In genomic region chr9:43934691-43935064, GRCm38 (mm10) we compare ENCODE assay signal across 9 mouse cellular contexts.
DNase-seq lines count a peak whose midpoint lies in the region; ATAC-seq and TF ChIP-seq lines count a peak whose summit lies in the region.
"Had no signal": no experiment of that assay in that cellular context is flagged by ENCODE, and none has a peak within 500 bp of the region (broad histone marks: within the 10 kb centered on the region; RNA-seq: fewer than 3 reads in every experiment).

No protein-coding gene starts in this region.

- H3K9me3 ChIP-seq in lung, postnatal 0 days (ENCODE audit: low read length): no peaks in the 10 kb centered on the region
- no peaks in the 10 kb centered on the region for H3K9me3 ChIP-seq in kidney, embryonic 14.5 days (ENCODE audit: control insufficient read depth, low read length)
- H3K9me3 ChIP-seq in liver, postnatal 0 days (ENCODE audit: low read length): no peaks in the 10 kb centered on the region

- TF ChIP-seq EP300 in lung, postnatal 0 days (IDR thresholded peaks at IDR 0.05): no peak
- TF ChIP-seq EP300 in liver, postnatal 0 days (IDR thresholded peaks at IDR 0.05; ENCODE audit: low read depth): no peak

- TF ChIP-seq CTCF in lung, postnatal 0 days (IDR thresholded peaks at IDR 0.05): peak; percentile 33
- TF ChIP-seq CTCF in liver, postnatal 0 days (IDR thresholded peaks at IDR 0.05; ENCODE audit: low read depth): 0 out of 2 replicates have a peak, but pooled peaks have one; percentile 5

- WGBS in lung, postnatal 0 days: 12% methylated on average over 5 of the region's 5 CpGs
- 5% methylated on average over 5 of the region's 5 CpGs for WGBS in kidney, embryonic 14.5 days
- WGBS in liver, postnatal 0 days (ENCODE audit: insufficient replicate concordance): 5% methylated on average over 5 of the region's 5 CpGs

- no peaks in the 10 kb centered on the region for H3K4me1 ChIP-seq in lung, postnatal 0 days (ENCODE audit: insufficient read depth, low read depth, low read length)
- peaks cover 19% of the 10 kb centered on the region; the same call in 1 of the 2 replicates for H3K4me1 ChIP-seq in kidney, embryonic 14.5 days (ENCODE audit: control insufficient read depth, insufficient read depth, low read length)
- H3K4me1 ChIP-seq in liver, postnatal 0 days (ENCODE audit: insufficient read depth): peaks cover 8% of the 10 kb centered on the region

- no peak overlapping the region for H3K4me2 ChIP-seq in lung, postnatal 0 days (replicated peaks; ENCODE audit: low read depth, low read length)
- no peak overlapping the region for H3K4me2 ChIP-seq in kidney, embryonic 14.5 days (replicated peaks; ENCODE audit: low read depth, low read length)
- H3K4me2 ChIP-seq in liver, postnatal 0 days (ENCODE audit: low read depth, low read length): no peak overlapping the region; the same call in 1 of the 2 replicates

- no peak overlapping the region for H3K4me3 ChIP-seq in lung, postnatal 0 days (ENCODE audit: low read depth, low read length)
- no peak overlapping the region for H3K4me3 ChIP-seq in kidney, embryonic 14.5 days (ENCODE audit: low read length)
- H3K4me3 ChIP-seq in liver, postnatal 0 days (ENCODE audit: low read depth, low read length): no peak overlapping the region

- DNase-seq in lung, postnatal 0 days (ENCODE audit: low spot score): no peak
- DNase-seq in lung, postnatal 4 days: no peak
- DNase-seq in embryo, embryonic 9.5 days (ENCODE audit: extremely low spot score): peak; percentile 48
- peak; percentile 58 for DNase-seq in liver, postnatal 0 days
- DNase-seq in cerebellum, postnatal 36 days: no peak
- no peak for DNase-seq in T-cell, adult 2 months (ENCODE audit: low spot score)

- no peak for ATAC-seq in lung, postnatal 0 days
- ATAC-seq in kidney, embryonic 14.5 days (ENCODE audit: low FRiP score, low TSS enrichment): peak; percentile 76
- peak; percentile 77 for ATAC-seq in liver, postnatal 0 days
- ATAC-seq in monocyte, adult 5-6 weeks (replicated peaks; ENCODE audit: insufficient number of reproducible peaks, low FRiP score, low TSS enrichment, poor library complexity, severe bottlenecking): no peak

- no peaks in the 10 kb centered on the region for H3K27me3 ChIP-seq in lung, postnatal 0 days (replicated peaks; ENCODE audit: insufficient read depth, low read length)
- peaks cover 3% of the 10 kb centered on the region; the same call in 1 of the 2 replicates for H3K27me3 ChIP-seq in kidney, embryonic 14.5 days (ENCODE audit: control insufficient read depth, insufficient read depth, low read length)
- no peaks in the 10 kb centered on the region for H3K27me3 ChIP-seq in liver, postnatal 0 days (ENCODE audit: insufficient read depth, low read length)

- H3K36me3 ChIP-seq in lung, postnatal 0 days (ENCODE audit: insufficient read depth, low read length): no peaks in the 10 kb centered on the region
- H3K36me3 ChIP-seq in kidney, embryonic 14.5 days (ENCODE audit: control insufficient read depth, insufficient read depth, low read length): no peaks in the 10 kb centered on the region
- no peaks in the 10 kb centered on the region for H3K36me3 ChIP-seq in liver, postnatal 0 days (replicated peaks; ENCODE audit: insufficient read depth, low read length)
- H3K36me3 ChIP-seq: G1E had no signal

- no peak overlapping the region for H3K27ac ChIP-seq in lung, postnatal 0 days (ENCODE audit: low read length)
- no peak overlapping the region for H3K27ac ChIP-seq in kidney, embryonic 14.5 days (ENCODE audit: low read depth, low read length)
- no peak overlapping the region for H3K27ac ChIP-seq in liver, postnatal 0 days (ENCODE audit: low read depth)

- no peak overlapping the region for H3K9ac ChIP-seq in lung, postnatal 0 days (replicated peaks; ENCODE audit: low read depth)
- no peak overlapping the region for H3K9ac ChIP-seq in kidney, embryonic 14.5 days (ENCODE audit: low read depth, low read length)
- H3K9ac ChIP-seq in liver, postnatal 0 days (replicated peaks): no peak overlapping the region

Comparison
In these comparisons a context has a peak if more than half of its experiments do, and no peak if none do; other contexts are left out.
1. ATAC-seq: peak in kidney, embryonic 14.5 days (single experiment) and liver, postnatal 0 days (single experiment); none in lung, postnatal 0 days (single experiment) and monocyte, adult 5-6 weeks (single experiment).
2. DNase-seq: peak in embryo, embryonic 9.5 days (single experiment) and liver, postnatal 0 days (single experiment); none in lung, postnatal 0 days (single experiment), lung, postnatal 4 days (0 of 2), cerebellum, postnatal 36 days (0 of 2) and T-cell, adult 2 months (single experiment).